Mouse (Mus musculus) intestine, postnatal 0 days (tissue): Measurements from ENCODE around the gene Gsto1. TPM values are rescaled to one million over a fixed set of nuclear protein-coding genes. Genes with fewer than 3 reads are reported as not detected.
A peak's percentile ranks its signal among the peaks of the same experiment; 100 is the strongest.

Source experiments
- ATAC-seq: fragments of 200-750 bp; cut with Nextera tagmentation; 2 replicates; pipeline ENCODE4 v1.8.0; 2017; ENCODE audit warnings: mild to moderate bottlenecking, moderate TSS enrichment, moderate library complexity
- H3K27ac ChIP-seq: fragments of 300-500 bp; sonication (generic); 2 replicates; pipeline ENCODE4 v1.5.1; 2014; ENCODE audit warnings: mild to moderate bottlenecking, low read depth, low read length, moderate library complexity
- H3K27me3 ChIP-seq: fragments of 300-500 bp; sonication (generic); replicated peaks from 2 replicates; pipeline ENCODE4 v1.6.1; 2014; ENCODE audit warnings: low read length, mixed read lengths; ENCODE audit not compliant: control insufficient read depth, insufficient read depth
- H3K36me3 ChIP-seq: fragments of 300-500 bp; sonication (generic); 2 replicates; pipeline ENCODE4 v1.6.1; 2014; ENCODE audit warnings: mild to moderate bottlenecking, moderate library complexity; ENCODE audit not compliant: control insufficient read depth, insufficient read depth
- H3K4me1 ChIP-seq: fragments of 300-500 bp; sonication (generic); replicated peaks from 2 replicates; pipeline ENCODE4 v1.6.1; 2014; ENCODE audit warnings: antibody characterized with exemption, low read length, mixed read lengths; ENCODE audit not compliant: control insufficient read depth, insufficient read depth
- H3K4me2 ChIP-seq: fragments of 300-500 bp; sonication (generic); replicated peaks from 2 replicates; pipeline ENCODE4 v1.6.1; 2014; ENCODE audit warnings: low read depth, mild to moderate bottlenecking, moderate library complexity
- H3K4me3 ChIP-seq: fragments of 300-500 bp; sonication (generic); 2 replicates; pipeline ENCODE4 v1.5.1; 2014; ENCODE audit warnings: low read depth, low read length
- H3K9ac ChIP-seq: fragments of 300-500 bp; sonication (generic); 2 replicates; pipeline ENCODE4 v1.6.1; 2014; ENCODE audit warnings: mild to moderate bottlenecking, low read depth, low read length
- H3K9me3 ChIP-seq: fragments of 300-500 bp; sonication (generic); 2 replicates; pipeline ENCODE4 v1.6.1; 2016; ENCODE audit warnings: mixed run types; ENCODE audit not compliant: control insufficient read depth
- CTCF ChIP-seq: sonication (generic); IDR thresholded peaks from 2 replicates; pipeline ENCODE4 v1.5.1; 2016; ENCODE audit warnings: low read depth, mild to moderate bottlenecking, control low read depth, antibody characterized with exemption, moderate library complexity
- WGBS: fragments of 180-500 bp; shearing (Covaris S2); extraction: QIAGEN DNeasy Blood & Tissue Kit; methylation state at CpG from one replicate; pipeline ENCODE4 v1.1.7; 2014; 5-methylcytosine and 5-hydroxymethylcytosine counted together
- polyA plus RNA-seq: library from polyadenylated mRNA; unstranded; fragments of >200 nt; fragmentation: Nextera tagmentation; extraction: Ambion mirVana; gene quantifications from 2 replicates; pipeline ENCODE4 v1.2.1, GENCODE M21; 2015

Gene Gsto1
- polyA plus RNA-seq, 1 experiment from 2014 or later = 742 TPM

DNA sequence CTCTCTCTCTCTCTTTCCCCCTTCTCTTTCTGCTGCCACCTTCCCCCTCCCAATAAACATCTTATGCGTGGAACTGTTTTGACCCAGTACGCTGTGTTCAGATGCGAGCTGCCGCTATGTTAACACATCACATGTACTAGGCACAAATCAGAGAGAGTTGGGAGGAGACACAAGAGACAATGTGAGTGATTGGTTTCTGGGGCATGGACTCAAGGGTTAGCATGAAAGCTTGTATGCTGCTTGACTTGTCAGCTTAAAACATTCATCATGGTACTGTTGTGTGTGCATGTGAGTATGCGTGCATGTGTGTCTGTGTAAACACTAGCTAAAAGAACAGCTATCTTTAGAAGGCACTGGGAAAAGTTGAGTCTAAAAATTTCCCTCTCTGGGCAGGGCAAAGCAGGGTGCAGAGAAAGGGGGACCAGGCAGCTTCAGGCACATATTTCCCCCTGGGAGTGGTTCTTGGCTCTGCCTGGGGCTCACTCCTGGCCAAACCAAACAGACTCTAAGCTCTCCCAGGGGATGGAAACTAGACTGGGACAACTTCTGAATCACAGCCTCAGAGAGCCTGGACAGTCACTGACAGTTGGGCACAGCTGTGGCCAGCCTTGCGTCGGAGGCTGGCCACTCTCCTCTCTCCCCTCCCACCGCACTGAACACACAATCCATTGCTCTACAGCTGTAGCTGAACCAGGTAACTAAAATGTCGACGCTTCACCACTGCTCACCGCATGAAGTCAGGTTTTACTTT, 37.0 kb downstream of the Gsto1 start:
- H3K9me3 ChIP-seq = no peaks in the 10 kb centered on the region
- H3K4me1 ChIP-seq = 0 out of 2 replicates have a peak, but pooled peaks cover 4% of the 10 kb centered on the region
- peak overlapping the region; percentile 52; the same call in 1 of the 2 replicates for H3K4me2 ChIP-seq
- no peak for ATAC-seq
- H3K4me3 ChIP-seq = no peak overlapping the region
- 58% methylated on average over 11 of the region's 11 CpGs for WGBS
- H3K27me3 ChIP-seq = no peaks in the 10 kb centered on the region
- no peak for TF ChIP-seq CTCF
- H3K27ac ChIP-seq = peak overlapping the region; percentile 46; the same call in 1 of the 2 replicates
- H3K36me3 ChIP-seq = peaks cover 7% of the 10 kb centered on the region; the same call in 1 of the 2 replicates
- H3K9ac ChIP-seq = no peak overlapping the region

DNA sequence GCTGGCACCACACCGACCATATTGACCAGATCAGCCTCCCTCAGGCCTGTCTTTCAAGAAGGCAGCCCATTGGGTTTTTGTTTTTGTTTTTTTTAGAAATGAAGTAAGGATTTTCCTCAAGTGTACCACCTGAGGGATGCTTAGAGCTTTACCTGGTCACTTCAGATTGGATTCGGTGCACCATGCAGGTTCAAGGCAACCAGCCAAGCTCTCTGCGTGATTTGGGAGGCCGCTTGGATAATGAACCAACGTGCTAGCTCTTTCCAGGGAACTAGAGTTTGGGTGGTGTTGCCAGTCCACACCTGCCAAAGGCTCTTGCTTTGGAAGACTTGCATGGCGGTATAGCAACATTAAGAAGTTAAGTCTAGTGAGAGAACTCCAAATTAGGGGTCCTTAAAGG, 38.3 kb downstream of the Gsto1 start:
- Histone ChIP-seq H3K4me1 (0 out of 2 replicates have a peak, but pooled peaks cover 4% of the 10 kb centered on the region), H3K9me3 (no peaks in the 10 kb centered on the region), H3K9ac (no peak overlapping the region), H3K4me3 (no peak overlapping the region), H3K27ac (no peak overlapping the region), H3K36me3 (peaks cover 18% of the 10 kb centered on the region; the same call in 1 of the 2 replicates), H3K27me3 (no peaks in the 10 kb centered on the region), H3K4me2 (no peak overlapping the region)
- WGBS = 93% methylated on average over 6 of the region's 6 CpGs
- ATAC-seq = no peak
- TF ChIP-seq CTCF = no peak

DNA sequence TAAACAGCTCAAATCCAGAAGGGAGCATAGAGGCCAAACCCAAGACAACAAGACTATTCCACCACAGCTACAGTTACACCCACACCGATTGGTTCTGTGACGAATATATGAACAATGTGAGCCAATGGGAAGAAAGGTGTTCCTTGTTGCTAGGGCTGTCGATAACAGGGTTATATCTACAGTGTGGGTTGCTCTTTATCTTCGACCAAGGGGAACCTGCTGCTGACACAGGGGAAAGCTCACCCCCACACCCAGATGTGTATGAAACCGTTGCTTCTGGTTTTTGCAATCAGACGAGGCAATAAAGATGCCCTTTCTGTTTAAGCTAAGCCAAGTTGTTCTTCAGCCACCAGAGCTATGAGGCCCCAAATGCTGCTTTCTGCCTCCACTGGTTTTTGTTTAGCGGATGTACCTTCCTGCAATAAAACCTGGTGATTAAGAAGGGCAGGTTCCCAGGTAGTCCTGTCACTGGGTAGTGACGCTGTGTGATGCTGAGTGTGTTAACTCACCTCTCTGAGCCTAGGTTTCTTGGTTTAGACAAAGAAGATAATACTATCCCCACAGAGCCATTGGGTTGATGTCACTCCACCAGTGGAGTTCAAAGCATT, 43.8 kb downstream of the Gsto1 start:
- 65% methylated on average over 8 of the region's 8 CpGs for WGBS
- ATAC-seq = no peak

DNA sequence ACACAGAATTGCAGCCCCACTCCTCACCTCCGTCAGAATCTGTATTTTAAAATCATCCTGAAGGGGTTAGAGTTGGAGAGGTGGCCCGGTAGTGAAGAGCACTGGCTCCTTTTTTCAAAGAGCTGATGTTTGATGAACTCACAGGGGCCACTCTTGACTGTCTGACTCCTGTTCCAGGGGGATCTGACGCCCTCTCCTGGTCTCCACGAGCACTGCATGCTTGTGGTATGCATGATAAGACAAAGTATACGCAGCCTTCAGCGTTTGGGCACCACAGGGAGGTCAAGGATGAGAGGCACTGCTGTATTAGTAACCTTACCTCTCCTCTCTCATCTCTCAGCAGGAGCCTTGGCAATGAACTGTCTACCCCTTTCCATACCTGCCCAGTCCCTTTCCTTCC, 45.2 kb downstream of the Gsto1 start:
- peak; percentile 54 for TF ChIP-seq CTCF
- H3K36me3 ChIP-seq = peaks cover 19% of the 10 kb centered on the region; the same call in 1 of the 2 replicates
- no peak overlapping the region for H3K27ac ChIP-seq
- 53% methylated on average over 6 of the region's 6 CpGs for WGBS
- ATAC-seq = no peak
- H3K4me3 ChIP-seq = no peak overlapping the region
- no peak overlapping the region for H3K4me2 ChIP-seq
- H3K4me1 ChIP-seq = no peaks in the 10 kb centered on the region
- H3K27me3 ChIP-seq = no peaks in the 10 kb centered on the region
- no peaks in the 10 kb centered on the region for H3K9me3 ChIP-seq
- no peak overlapping the region for H3K9ac ChIP-seq

More for the DNA sequence above, 43.8 kb downstream of the Gsto1 start:
- Histone ChIP-seq H3K27me3 (no peaks in the 10 kb centered on the region), H3K4me1 (no peaks in the 10 kb centered on the region), H3K4me2 (no peak overlapping the region), H3K9ac (no peak overlapping the region), H3K4me3 (no peak overlapping the region), H3K9me3 (no peaks in the 10 kb centered on the region), H3K36me3 (peaks cover 19% of the 10 kb centered on the region; the same call in 1 of the 2 replicates), H3K27ac (no peak overlapping the region)
- no peak for TF ChIP-seq CTCF

- no peaks in the 10 kb centered on the region for H3K27me3 ChIP-seq
- no peak for TF ChIP-seq CTCF
- no peak for ATAC-seq
- H3K9me3 ChIP-seq = no peaks in the 10 kb centered on the region
- 83% methylated on average over 10 of the region's 10 CpGs for WGBS
- H3K27ac ChIP-seq = no peak overlapping the region
- no peak overlapping the region for H3K9ac ChIP-seq
- no peak overlapping the region for H3K4me2 ChIP-seq
- H3K36me3 ChIP-seq = peaks cover 18% of the 10 kb centered on the region; the same call in 1 of the 2 replicates
- no peaks in the 10 kb centered on the region for H3K4me1 ChIP-seq
- no peak overlapping the region for H3K4me3 ChIP-seq
These were observed 45.8 kb downstream of the Gsto1 start for GRCm38 (mm10) chr19:47900558-47900957.
